Mouse (Mus musculus): ENCODE measurements around the gene Prdm16. TPM values are rescaled to one million over a fixed set of nuclear protein-coding genes. Genes with fewer than 3 reads are reported as not detected.
A peak's percentile ranks its signal among the peaks of the same experiment; 100 is the strongest.

The Prdm16 gene
- total RNA-seq, 4 experiments from 2014 or later, result 2.9 to 5.5 (median 3.8) TPM

- peak; percentile 21 for DNase-seq
Observed at GRCm38 (mm10) chr4:154328836-154329235, 307.8 kb downstream of the Prdm16 start.

GRCm38 (mm10) chr4:154328431-154328830 lies 308.2 kb downstream of the Prdm16 start:
- no peak for DNase-seq

- DNase-seq, result no peak
Observed at GRCm38 (mm10) chr4:154325410-154325809, 311.3 kb downstream of the Prdm16 start.

DNA sequence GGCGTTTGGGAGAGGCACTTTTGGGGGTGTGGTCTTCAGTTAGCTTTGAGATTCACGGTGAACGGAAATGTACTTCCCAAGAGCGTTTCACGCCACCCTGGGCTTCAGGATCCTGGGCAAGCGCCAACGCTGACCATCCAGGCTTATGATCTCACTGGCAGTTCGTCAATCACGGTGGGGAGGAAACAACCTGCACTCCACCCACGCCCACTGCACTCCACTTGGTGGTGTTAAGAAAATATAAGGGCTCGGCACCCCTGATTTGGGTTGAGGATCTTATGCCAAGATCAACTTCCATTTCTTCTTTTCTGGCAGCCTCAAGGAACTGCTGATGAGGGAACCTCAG lies 323.1 kb downstream of the Prdm16 start:
- no peak for DNase-seq

GRCm38 (mm10) chr4:154312935-154313621 lies 323.6 kb downstream of the Prdm16 start:
- DNase-seq, result no peak

DNA sequence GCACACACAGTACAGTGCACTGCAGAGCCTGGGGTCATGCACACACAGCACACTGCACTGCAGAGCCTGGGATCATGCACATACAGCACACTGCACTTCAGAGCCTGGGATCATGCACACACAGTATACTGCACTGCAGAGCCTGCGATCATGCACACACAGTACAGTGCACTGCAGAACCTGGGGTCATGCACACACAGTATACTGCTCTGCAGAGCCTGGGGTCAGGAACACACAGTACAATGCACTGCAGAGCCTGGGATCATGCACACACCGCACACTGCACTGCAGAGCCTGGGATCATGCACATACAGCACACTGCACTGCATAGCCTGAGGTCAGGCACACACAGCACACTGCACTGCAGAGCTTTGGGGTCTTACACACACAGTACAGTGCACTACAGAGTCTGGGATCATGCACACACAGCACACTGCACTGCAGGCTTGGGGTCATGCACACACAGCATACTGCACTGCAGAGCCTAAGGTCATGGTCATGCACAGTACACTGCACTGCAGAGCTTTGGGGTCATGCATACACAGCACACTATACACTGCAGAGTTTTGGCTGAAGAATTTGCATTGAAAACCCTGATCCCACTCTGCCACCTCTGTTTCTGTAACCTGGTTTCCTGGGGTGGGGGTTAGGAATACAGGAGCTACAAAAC lies 324.4 kb downstream of the Prdm16 start:
- no peak for DNase-seq

DNA sequence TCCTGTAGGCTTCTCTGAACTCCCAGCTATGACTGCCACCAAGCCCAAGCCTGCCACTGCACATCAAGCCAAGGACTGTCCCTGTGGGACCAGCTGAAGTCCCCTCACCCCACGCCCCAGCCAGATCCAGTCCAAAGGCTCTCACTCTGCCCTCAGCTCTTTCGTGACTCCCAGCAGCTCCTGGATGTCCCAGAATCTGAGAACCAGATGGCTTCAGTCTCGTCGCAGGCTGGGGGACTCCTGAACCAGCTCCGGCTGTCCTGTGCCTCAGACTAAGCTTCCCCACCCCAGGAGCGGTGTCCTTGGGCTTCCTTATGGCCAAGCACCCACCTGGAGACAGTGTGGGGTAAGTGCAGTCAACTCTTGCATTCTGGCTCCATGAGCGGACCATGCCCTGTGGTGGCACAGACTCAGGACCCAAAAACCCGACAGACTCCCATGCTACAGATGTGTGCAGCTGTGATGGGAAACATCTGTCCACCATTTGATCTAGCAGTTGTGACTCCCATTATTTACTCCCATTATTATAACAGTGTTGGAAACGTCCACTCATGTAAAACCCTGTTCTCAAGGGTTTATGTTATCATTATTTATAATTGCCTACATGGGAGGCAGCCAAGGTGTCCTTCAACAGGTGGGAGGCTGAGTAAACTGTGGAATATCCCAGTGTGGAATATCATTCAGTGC lies 326.0 kb downstream of the Prdm16 start:
- DNase-seq, result no peak

DNA sequence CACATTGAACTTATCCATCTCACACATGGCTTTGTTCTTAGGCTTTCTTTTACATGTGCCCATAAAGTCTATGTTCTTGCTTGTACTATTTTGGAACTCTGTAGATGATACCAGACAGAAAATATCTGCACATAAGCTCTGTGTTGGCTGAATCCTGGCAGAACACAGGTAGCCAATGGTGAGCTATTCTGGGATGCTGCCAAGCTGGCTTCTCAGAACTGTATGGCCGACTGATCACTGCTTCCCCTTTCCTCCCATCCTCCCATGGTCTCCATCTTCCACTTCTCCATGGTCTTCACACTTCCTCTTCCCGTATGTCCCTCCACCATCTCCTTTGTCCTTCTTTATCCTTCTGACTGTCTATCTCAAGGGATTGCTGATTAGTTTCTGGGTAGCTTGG lies 327.5 kb downstream of the Prdm16 start:
- DNase-seq, result no peak

GRCm38 (mm10) chr4:154301466-154301881 lies 335.2 kb downstream of the Prdm16 start, which contains the start of gene Arhgef16:
Gene Arhgef16 (minus strand): TSS chr4:154301676.
- DNase-seq, result no peak

GRCm38 (mm10) chr4:154299541-154300271 lies 337.0 kb downstream of the Prdm16 start:
- DNase-seq, result no peak

DNA sequence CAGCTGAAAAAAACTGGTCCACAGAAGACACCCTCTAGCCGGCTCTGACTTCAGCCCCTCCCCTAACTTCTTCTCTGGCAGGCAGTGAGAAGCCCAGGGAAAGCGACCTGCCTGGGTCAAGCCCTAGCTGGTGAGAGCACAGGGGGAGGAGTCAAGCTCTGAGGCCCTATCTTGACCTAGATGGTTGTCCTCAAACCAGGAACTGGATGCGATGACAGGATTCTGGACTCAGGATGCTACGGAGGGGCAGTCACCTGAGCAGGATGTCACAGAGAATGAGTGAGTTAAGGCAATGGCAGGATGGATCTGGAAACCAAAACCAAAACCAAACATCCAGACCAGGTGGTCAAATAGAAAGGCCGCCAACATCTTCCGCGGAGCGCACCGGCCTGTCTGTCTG lies 338.9 kb downstream of the Prdm16 start:
- no peak for DNase-seq

DNA sequence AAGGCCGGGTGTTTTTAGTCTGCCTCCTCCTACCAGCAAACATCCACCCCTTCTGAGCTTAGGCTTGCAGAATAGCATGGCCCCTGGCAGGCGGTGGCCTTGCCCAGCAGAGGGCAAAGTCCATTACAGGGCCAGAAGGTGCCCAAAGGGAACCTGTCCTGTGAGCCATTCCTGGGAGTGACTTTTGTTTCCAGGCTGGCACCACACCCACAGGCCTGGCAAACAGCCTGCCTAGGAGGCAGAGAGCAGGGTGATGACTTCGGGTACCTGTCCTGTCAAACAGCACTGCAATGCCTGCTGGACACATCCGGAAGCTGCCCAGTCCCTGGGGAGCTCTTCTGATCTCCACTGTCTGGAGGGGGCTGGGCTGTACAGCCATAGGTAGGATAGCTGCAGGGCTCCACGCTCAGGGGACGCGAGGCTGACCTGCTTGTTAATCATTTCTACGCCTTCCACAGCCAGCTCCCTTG lies 342.4 kb downstream of the Prdm16 start:
- DNase-seq, result no peak

- no peak for DNase-seq
Observed at GRCm38 (mm10) chr4:154293735-154294201, 342.9 kb downstream of the Prdm16 start.

GRCm38 (mm10) chr4:154283671-154284070 lies 353.0 kb downstream of the Prdm16 start:
- no peak for DNase-seq

- no peak for DNase-seq
Observed at GRCm38 (mm10) chr4:154279481-154279880, 357.2 kb downstream of the Prdm16 start.

GRCm38 (mm10) chr4:154273000-154273399 lies 363.7 kb downstream of the Prdm16 start:
- DNase-seq, result no peak

- no peak for DNase-seq
Observed at GRCm38 (mm10) chr4:154269520-154269919, 367.2 kb downstream of the Prdm16 start.

DNA sequence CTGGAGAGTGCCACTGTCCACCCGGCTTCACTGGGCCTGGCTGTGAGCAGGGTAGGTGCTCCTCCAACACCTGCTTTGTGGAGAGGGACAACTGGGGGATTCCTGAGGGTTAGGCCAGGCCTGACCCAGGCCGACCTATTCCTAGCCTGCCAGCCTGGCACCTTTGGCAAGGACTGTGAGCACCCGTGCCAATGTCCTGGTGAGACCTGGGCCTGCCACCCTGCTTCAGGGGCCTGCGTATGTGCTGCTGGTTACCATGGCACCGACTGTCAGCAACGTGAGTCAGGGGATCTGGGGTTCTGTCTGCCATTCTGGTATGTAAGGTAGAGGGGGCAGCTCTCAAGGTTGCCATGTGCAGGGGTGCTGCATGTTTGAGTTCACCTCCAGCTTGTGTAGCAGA lies 369.2 kb downstream of the Prdm16 start:
- no peak for DNase-seq
